Mouse (Mus musculus): ENCODE data around the gene Ubqln1. TPM values are rescaled to one million over a fixed set of nuclear protein-coding genes. Genes with fewer than 3 reads are reported as not detected.

The Ubqln1 gene
- polyA plus RNA-seq, 1 experiment from 2014 or later, result 135 TPM

- H3K4me3 ChIP-seq, result peak overlapping the region; percentile 94
- WGBS, result under 1% methylated on average over 48 of the region's 48 CpGs
Measured at GRCm38 (mm10) chr13:58215253-58215591, 231 bp downstream of the Ubqln1 start.

DNA sequence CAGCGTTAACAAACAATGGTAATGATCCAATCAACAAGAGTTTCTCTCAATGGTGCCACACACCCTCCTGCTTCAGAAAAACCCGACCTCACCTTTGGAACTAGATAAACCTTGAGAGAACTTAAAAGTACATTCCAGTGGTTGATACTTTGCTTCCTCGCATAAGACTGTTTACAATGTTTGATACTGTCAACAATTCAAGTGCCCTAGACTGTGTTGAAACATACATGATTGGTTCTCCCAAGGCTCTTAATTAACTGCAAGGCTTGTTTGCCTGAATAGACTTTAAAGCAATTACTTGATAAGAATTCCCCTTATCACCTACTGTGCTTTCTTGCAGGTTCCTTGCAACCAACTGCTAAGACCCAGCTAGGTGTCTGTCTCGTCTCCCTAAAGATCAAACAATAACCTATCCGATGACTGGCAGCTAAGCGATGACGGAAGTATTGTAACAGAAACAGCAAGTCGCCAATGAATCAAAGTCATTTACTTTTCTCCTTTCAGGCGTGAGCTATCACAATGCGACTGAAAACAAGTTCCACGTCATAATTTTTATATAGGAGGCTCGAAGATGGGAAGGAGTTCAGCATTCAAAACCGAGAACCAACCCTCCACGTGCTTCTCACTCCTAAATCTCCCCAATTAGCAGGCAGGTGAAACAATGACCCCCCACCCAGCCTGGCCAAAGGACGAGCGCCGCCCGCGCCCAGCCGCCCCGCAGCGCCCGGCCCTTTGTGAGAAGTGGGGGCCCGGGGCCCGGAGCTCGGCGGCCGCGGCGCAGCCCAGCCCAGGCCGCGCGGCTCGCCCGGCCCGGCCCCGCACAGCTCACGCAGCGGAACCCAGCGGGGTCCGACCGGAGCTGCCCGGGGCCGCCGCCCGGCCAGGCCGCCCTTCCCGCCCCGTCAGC, 854 bp downstream of the Ubqln1 start:
- peak; percentile 46 for DNase-seq (ENCODE audit: low spot score)
- WGBS, result 3% methylated on average over 49 of the region's 49 CpGs
- Histone ChIP-seq H3K4me1 (peaks cover 36% of the 10 kb centered on the region), H3K27me3 (replicated peaks; ENCODE audit: low read depth, poor library complexity, severe bottlenecking) (no peaks in the 10 kb centered on the region), H3K27ac (replicated peaks) (peak overlapping the region; percentile 96), H3K4me3 (peak overlapping the region; percentile 94), H3K9me3 (no peaks in the 10 kb centered on the region), H3K36me3 (replicated peaks) (peaks cover 12% of the 10 kb centered on the region; the same call in 1 of the 2 replicates)

More at GRCm38 (mm10) chr13:58215253-58215591, 231 bp downstream of the Ubqln1 start:
- Histone ChIP-seq H3K4me1 (peaks cover 36% of the 10 kb centered on the region), H3K36me3 (replicated peaks) (peaks cover 12% of the 10 kb centered on the region; the same call in 1 of the 2 replicates), H3K27me3 (replicated peaks; ENCODE audit: low read depth, poor library complexity, severe bottlenecking) (no peaks in the 10 kb centered on the region), H3K27ac (replicated peaks) (peak overlapping the region; percentile 96), H3K9me3 (no peaks in the 10 kb centered on the region)
- no peak for DNase-seq (ENCODE audit: low spot score)

DNA sequence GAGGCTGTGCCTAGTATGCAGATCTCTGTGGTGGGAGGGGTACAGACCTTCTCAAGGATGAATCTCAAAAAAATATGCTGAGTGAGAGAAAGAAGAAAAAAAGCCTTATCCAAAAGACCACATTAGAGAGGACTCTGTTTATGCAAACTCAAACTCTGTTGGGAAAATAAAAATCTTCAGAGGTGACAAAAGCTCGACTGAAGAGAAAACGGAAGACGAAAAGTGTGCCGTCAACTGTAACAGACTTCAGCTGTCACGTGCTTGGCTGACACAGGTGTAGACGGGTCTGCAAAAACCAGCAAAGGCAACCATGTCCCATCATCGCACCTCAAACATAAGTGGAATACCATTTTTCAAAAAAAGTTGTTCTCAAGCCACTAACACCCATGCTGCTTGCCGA, 1.7 kb downstream of the Ubqln1 start:
- DNase-seq (ENCODE audit: low spot score), result no peak
- Histone ChIP-seq H3K4me1 (peaks cover 36% of the 10 kb centered on the region), H3K27me3 (replicated peaks; ENCODE audit: low read depth, poor library complexity, severe bottlenecking) (no peaks in the 10 kb centered on the region), H3K36me3 (replicated peaks) (peaks cover 12% of the 10 kb centered on the region; the same call in 1 of the 2 replicates), H3K4me3 (peak overlapping the region; percentile 94), H3K27ac (replicated peaks) (no peak overlapping the region), H3K9me3 (no peaks in the 10 kb centered on the region)
- WGBS, result 79% methylated on average over 8 of the region's 8 CpGs

GRCm38 (mm10) chr13:58212530-58212929, 2.9 kb downstream of the Ubqln1 start:
- Histone ChIP-seq H3K4me3 (no peak overlapping the region), H3K4me1 (peaks cover 36% of the 10 kb centered on the region), H3K27ac (replicated peaks) (no peak overlapping the region), H3K36me3 (replicated peaks) (peaks cover 16% of the 10 kb centered on the region; the same call in 1 of the 2 replicates), H3K9me3 (no peaks in the 10 kb centered on the region), H3K27me3 (replicated peaks; ENCODE audit: low read depth, poor library complexity, severe bottlenecking) (no peaks in the 10 kb centered on the region)
- no peak for DNase-seq (ENCODE audit: low spot score)
- 89% methylated on average over 2 of the region's 2 CpGs for WGBS

GRCm38 (mm10) chr13:58210441-58210840, 5.0 kb downstream of the Ubqln1 start:
- H3K4me3 ChIP-seq, result no peak overlapping the region
- H3K36me3 ChIP-seq (replicated peaks), result peaks cover 20% of the 10 kb centered on the region; the same call in 1 of the 2 replicates
- WGBS, result 87% methylated on average over 5 of the region's 5 CpGs
- DNase-seq (ENCODE audit: low spot score), result no peak
- no peak overlapping the region for H3K27ac ChIP-seq (replicated peaks)
- H3K4me1 ChIP-seq, result peaks cover 33% of the 10 kb centered on the region
- H3K27me3 ChIP-seq (replicated peaks; ENCODE audit: low read depth, poor library complexity, severe bottlenecking), result no peaks in the 10 kb centered on the region
- no peaks in the 10 kb centered on the region for H3K9me3 ChIP-seq

DNA sequence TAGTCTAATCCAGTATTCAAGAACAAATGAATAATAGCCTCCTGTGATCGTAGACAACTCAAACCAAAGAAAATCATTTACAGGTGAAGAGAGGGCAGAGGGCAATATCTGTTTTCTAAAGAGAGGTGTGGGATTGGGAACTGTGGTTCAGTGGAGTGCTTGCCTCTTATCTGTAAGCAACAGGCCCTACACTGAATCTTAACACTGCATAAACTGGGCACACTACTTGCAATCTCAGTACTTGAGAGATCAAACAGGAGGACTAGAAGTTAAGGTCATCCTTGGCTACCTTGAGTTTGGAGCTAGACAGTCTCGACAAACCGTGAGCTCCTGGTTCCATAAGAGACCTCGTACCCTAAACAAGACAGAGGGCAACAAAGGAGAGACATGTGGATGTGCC, 9.4 kb downstream of the Ubqln1 start:
- Histone ChIP-seq H3K4me3 (no peak overlapping the region), H3K4me1 (peaks cover 9% of the 10 kb centered on the region), H3K36me3 (replicated peaks) (peaks cover 9% of the 10 kb centered on the region; the same call in 1 of the 2 replicates), H3K9me3 (no peaks in the 10 kb centered on the region), H3K27me3 (replicated peaks; ENCODE audit: low read depth, poor library complexity, severe bottlenecking) (no peaks in the 10 kb centered on the region), H3K27ac (replicated peaks) (no peak overlapping the region)
- WGBS, result 91% methylated on average over 4 of the region's 4 CpGs
- DNase-seq (ENCODE audit: low spot score), result no peak

GRCm38 (mm10) chr13:58204986-58205385, 10.5 kb downstream of the Ubqln1 start:
- H3K27me3 ChIP-seq (replicated peaks; ENCODE audit: low read depth, poor library complexity, severe bottlenecking), result no peaks in the 10 kb centered on the region
- no peak for DNase-seq (ENCODE audit: low spot score)
- peaks cover 4% of the 10 kb centered on the region; the same call in 1 of the 2 replicates for H3K4me1 ChIP-seq
- no peak overlapping the region for H3K27ac ChIP-seq (replicated peaks)
- H3K36me3 ChIP-seq (replicated peaks), result peaks cover 9% of the 10 kb centered on the region; the same call in 1 of the 2 replicates
- H3K4me3 ChIP-seq, result no peak overlapping the region
- 62% methylated on average over 4 of the region's 4 CpGs for WGBS
- no peaks in the 10 kb centered on the region for H3K9me3 ChIP-seq

GRCm38 (mm10) chr13:58204202-58204601, 11.3 kb downstream of the Ubqln1 start:
- Histone ChIP-seq H3K27ac (replicated peaks) (no peak overlapping the region), H3K4me1 (peaks cover 4% of the 10 kb centered on the region; the same call in 1 of the 2 replicates), H3K9me3 (no peaks in the 10 kb centered on the region), H3K27me3 (replicated peaks; ENCODE audit: low read depth, poor library complexity, severe bottlenecking) (no peaks in the 10 kb centered on the region), H3K36me3 (replicated peaks) (peaks cover 9% of the 10 kb centered on the region; the same call in 1 of the 2 replicates), H3K4me3 (no peak overlapping the region)
- 94% methylated on average over 3 of the region's 3 CpGs for WGBS
- DNase-seq (ENCODE audit: low spot score), result no peak

DNA sequence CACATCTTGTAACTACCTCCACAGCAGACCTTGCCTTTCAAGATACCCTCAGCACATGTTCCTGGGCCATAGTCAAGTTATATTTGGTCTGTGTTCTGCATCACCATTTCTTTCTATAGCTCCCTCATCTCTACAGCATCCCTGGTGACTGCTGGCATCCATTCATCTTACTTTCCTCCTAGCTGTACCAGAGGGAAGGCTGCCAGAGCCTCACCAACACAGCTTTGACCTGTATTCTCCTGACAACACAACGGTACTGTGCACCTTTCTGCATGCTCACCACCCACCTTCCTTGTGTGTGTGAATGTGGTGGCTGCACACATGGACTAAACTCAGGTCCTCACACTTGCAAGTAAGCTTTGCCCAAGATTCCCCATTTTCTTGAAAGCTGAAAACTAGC, 12.6 kb downstream of the Ubqln1 start:
- Histone ChIP-seq H3K4me3 (no peak overlapping the region), H3K4me1 (peaks cover 4% of the 10 kb centered on the region), H3K27me3 (replicated peaks; ENCODE audit: low read depth, poor library complexity, severe bottlenecking) (no peaks in the 10 kb centered on the region), H3K36me3 (replicated peaks) (peaks cover 9% of the 10 kb centered on the region), H3K9me3 (no peaks in the 10 kb centered on the region), H3K27ac (replicated peaks) (no peak overlapping the region)
- no peak for DNase-seq (ENCODE audit: low spot score)
- WGBS, result 93% methylated on average over 1 of the region's 1 CpGs

DNA sequence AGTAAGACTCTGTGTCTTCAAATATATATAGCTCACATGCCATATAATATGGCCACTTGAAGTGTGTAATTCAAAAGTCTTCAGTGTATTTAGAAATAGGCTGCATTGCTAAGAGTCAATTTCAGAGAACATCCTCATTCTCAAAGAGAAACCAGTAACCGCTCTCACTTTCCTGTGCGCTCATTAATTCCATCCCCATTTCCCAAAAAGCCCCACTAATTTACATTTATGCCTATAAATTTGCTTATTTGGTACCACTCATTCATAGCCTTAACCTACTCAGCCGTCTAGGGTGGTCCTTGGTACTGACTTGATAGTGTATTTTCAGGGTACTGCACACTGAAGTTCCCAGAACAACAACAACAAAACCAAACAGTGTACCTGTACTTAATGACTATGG, 13.5 kb downstream of the Ubqln1 start:
- 91% methylated on average over 3 of the region's 3 CpGs for WGBS
- H3K36me3 ChIP-seq (replicated peaks), result peaks cover 18% of the 10 kb centered on the region
- H3K4me1 ChIP-seq, result peaks cover 4% of the 10 kb centered on the region
- no peak for DNase-seq (ENCODE audit: low spot score)
- H3K27ac ChIP-seq (replicated peaks), result no peak overlapping the region
- H3K27me3 ChIP-seq (replicated peaks; ENCODE audit: low read depth, poor library complexity, severe bottlenecking), result no peaks in the 10 kb centered on the region
- H3K4me3 ChIP-seq, result no peak overlapping the region
- no peaks in the 10 kb centered on the region for H3K9me3 ChIP-seq

- Histone ChIP-seq H3K36me3 (replicated peaks) (peaks cover 19% of the 10 kb centered on the region), H3K4me1 (no peaks in the 10 kb centered on the region; the same call in 1 of the 2 replicates), H3K27ac (replicated peaks) (no peak overlapping the region), H3K9me3 (no peaks in the 10 kb centered on the region), H3K4me3 (no peak overlapping the region), H3K27me3 (replicated peaks; ENCODE audit: low read depth, poor library complexity, severe bottlenecking) (no peaks in the 10 kb centered on the region)
- WGBS, result 93% methylated on average over 6 of the region's 6 CpGs
- DNase-seq (ENCODE audit: low spot score), result no peak
Measured at GRCm38 (mm10) chr13:58201343-58201742, 14.1 kb downstream of the Ubqln1 start.

GRCm38 (mm10) chr13:58197981-58198640, 17.3 kb downstream of the Ubqln1 start:
- no peak for DNase-seq (ENCODE audit: low spot score)
- no peak overlapping the region for H3K27ac ChIP-seq (replicated peaks)
- peaks cover 47% of the 10 kb centered on the region for H3K36me3 ChIP-seq (replicated peaks)
- H3K9me3 ChIP-seq, result no peaks in the 10 kb centered on the region
- WGBS, result 90% methylated on average over 7 of the region's 7 CpGs
- no peaks in the 10 kb centered on the region for H3K27me3 ChIP-seq (replicated peaks; ENCODE audit: low read depth, poor library complexity, severe bottlenecking)
- no peak overlapping the region for H3K4me3 ChIP-seq
- no peaks in the 10 kb centered on the region; the same call in 1 of the 2 replicates for H3K4me1 ChIP-seq

Measured in embryonic facial prominence, embryonic 10.5 days (tissue).